Mouse (Mus musculus) skeletal muscle tissue, adult 2 months (tissue): Measurements from ENCODE around the gene Arhgap25.
A peak's percentile ranks its signal among the peaks of the same experiment; 100 is the strongest.
"Not testable (repeated sequence)": the region's sequence is repeated elsewhere in the genome, so short reads cannot be mapped to it uniquely, and the experiment has no call there.

ENCODE experiments used
- DNase-seq: peaks from one replicate; pipeline ENCODE4 v3.0.0-alpha.2; 2012; ENCODE audit warnings: low read depth, low spot score

Arhgap25 gene

GRCm38 (mm10) chr6:87532953-87533710, at the start of gene Arhgap25:
Arhgap25 (minus strand) TSS chr6:87533259.
- peak; percentile 20 for DNase-seq

- peak; percentile 56 for DNase-seq
Observed at GRCm38 (mm10) chr6:87582456-87582855, 49.4 kb upstream of the Arhgap25 start.

GRCm38 (mm10) chr6:87581581-87581980, 48.5 kb upstream of the Arhgap25 start:
- no peak for DNase-seq

- no peak for DNase-seq
Observed at GRCm38 (mm10) chr6:87581071-87581470, 48.0 kb upstream of the Arhgap25 start.

- no peak for DNase-seq
Observed at GRCm38 (mm10) chr6:87578247-87578646, 45.2 kb upstream of the Arhgap25 start.

GRCm38 (mm10) chr6:87576648-87577330, 43.7 kb upstream of the Arhgap25 start:
- DNase-seq, result no peak

GRCm38 (mm10) chr6:87571863-87572262, 38.8 kb upstream of the Arhgap25 start:
- DNase-seq, result not testable (repeated sequence)

- peak; percentile 72 for DNase-seq
Observed at GRCm38 (mm10) chr6:87567686-87568593, 34.9 kb upstream of the Arhgap25 start.

GRCm38 (mm10) chr6:87565166-87565565, 32.1 kb upstream of the Arhgap25 start:
- peak; percentile 82 for DNase-seq

- DNase-seq, result no peak
Observed at GRCm38 (mm10) chr6:87564356-87564755, 31.3 kb upstream of the Arhgap25 start.

- no peak for DNase-seq
Observed at GRCm38 (mm10) chr6:87553724-87554123, 20.7 kb upstream of the Arhgap25 start.

GRCm38 (mm10) chr6:87552054-87552807, 19.2 kb upstream of the Arhgap25 start:
- DNase-seq, result peak; percentile 18

GRCm38 (mm10) chr6:87547836-87548235, 14.8 kb upstream of the Arhgap25 start:
- DNase-seq, result no peak

GRCm38 (mm10) chr6:87547431-87547830, 14.4 kb upstream of the Arhgap25 start:
- DNase-seq, result no peak

GRCm38 (mm10) chr6:87545331-87546217, 12.5 kb upstream of the Arhgap25 start:
- no peak for DNase-seq

GRCm38 (mm10) chr6:87542027-87542426, 9.0 kb upstream of the Arhgap25 start:
- peak; percentile 64 for DNase-seq

GRCm38 (mm10) chr6:87541171-87541571, 8.1 kb upstream of the Arhgap25 start:
- peak; percentile 50 for DNase-seq

GRCm38 (mm10) chr6:87538376-87539270, 5.6 kb upstream of the Arhgap25 start:
- no peak for DNase-seq

- DNase-seq, result no peak
Observed at GRCm38 (mm10) chr6:87537678-87538077, 4.6 kb upstream of the Arhgap25 start.
